Mouse (Mus musculus) lung, postnatal 25 days (tissue): ENCODE results near the gene Zfp341.

ENCODE experiments used
- DNase-seq: peaks from one replicate; pipeline ENCODE4 v3.0.0; 2022; ENCODE audit warnings: low spot score

Gene Zfp341

DNA sequence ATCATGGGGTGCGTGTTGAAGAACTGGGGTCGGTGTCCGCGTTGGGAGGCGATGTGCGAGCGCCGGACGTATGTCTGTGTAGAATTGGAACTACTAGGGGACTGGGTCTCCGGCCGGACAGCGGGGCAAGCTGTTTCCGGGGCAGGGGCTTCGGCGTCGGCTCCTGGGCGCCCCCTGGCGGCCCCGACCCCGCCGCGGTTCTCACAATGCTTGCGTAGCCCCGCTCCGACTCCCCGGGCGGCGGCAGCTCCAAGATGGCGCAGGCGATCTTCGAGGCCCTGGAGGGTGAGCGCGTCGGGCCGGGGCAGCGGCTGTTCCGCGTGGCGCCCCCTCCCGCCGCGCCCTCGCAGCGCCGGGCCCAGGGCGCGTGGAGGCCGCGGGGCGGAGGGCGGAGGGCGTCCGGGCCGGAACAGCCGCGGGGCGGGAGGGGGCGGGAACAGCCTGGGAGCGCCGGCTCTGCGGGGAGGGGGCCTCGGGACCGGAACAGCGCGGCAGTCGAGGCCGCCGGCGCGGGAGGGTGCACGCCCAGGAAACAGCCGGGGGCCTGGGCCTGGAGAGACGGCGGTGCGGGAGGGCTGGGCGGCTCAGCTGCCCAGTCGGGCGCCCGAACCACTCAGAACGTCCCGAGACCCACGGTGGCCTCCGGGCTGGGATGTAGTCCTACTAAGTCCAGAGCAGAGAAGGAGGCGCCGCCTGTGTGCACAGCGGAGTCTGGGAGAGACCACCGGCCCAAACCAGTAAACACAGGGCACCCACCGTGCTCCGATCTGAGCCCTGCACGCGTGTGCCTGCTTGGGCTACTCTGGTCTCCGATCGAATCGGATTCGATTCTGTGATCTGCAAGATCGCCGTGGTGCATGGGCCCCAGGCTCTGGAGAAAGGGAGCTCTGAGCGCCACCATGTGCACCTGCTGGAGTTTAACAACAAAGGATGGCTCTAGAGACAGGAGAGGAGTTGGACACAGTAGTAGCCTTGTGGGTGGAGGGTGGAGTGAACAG is at the start of gene Zfp341, which contains the start of gene 4930519P11Rik:
TSS of gene Zfp341 (plus strand) at position 180 of the 998 bp plus-strand sequence.
TSS of gene 4930519P11Rik (minus strand) at position 320 of the 998 bp plus-strand sequence.
- DNase-seq, result peak; percentile 91

DNA sequence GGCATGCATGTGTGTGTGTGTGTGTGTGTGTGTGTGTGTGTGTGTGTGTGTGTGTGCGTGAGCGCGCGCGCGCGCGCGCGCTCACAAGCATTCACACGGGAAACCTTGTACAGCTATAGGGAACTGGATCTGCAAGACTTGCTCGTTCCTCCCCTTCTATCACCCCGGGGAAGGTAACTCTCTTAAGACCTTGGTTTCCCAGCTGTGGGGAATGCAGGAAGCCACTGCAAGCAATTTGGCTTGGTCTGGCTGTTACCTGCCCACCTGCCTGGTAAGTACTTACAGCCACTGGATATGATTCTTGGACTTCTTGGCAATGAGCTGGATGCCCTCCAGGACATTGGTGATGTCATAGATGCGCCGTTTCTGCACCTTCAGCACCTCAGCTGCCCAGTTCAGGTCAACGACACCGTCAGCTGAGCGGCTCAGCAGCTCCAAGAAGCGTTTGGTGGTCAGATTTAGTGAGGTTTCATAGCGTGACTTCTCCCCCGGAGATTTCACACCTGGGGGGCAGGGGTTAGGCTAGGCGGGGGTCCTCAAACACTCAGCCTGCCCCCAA is 49.4 kb upstream of the Zfp341 start:
- DNase-seq, result no peak

GRCm38 (mm10) chr2:154565562-154565961 is 47.5 kb upstream of the Zfp341 start:
- DNase-seq, result no peak

DNA sequence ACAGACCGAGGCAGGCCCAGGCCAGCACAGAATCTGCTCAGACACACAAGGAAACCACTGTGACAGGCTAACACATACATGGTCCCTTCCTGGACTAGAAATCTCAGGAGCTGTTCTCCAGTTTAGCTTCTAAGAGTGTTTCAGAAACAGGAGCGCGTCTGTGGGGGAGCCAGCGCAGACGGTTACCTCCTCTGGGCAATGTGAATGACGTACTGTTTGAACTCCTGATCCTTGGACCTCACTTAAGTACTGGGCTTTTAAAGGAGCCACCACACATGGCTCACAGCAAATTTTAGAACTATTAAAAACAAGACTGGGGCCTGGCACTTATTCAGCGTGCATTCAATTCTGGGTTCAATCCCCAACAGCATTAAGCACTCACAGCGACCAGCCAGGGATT is 46.5 kb upstream of the Zfp341 start:
- no peak for DNase-seq

- peak; percentile 60 for DNase-seq
Observed at GRCm38 (mm10) chr2:154567766-154568165, 45.3 kb upstream of the Zfp341 start.

GRCm38 (mm10) chr2:154568329-154569070 is 44.6 kb upstream of the Zfp341 start:
- DNase-seq, result no peak

- no peak for DNase-seq
Observed at GRCm38 (mm10) chr2:154569071-154569748, 43.9 kb upstream of the Zfp341 start.

GRCm38 (mm10) chr2:154569836-154570286 is 43.2 kb upstream of the Zfp341 start, which contains the start of gene E2f1:
Gene E2f1 (minus strand): TSS chr2:154569892.
- peak; percentile 94 for DNase-seq

GRCm38 (mm10) chr2:154570666-154571065 is 42.4 kb upstream of the Zfp341 start:
- no peak for DNase-seq

DNA sequence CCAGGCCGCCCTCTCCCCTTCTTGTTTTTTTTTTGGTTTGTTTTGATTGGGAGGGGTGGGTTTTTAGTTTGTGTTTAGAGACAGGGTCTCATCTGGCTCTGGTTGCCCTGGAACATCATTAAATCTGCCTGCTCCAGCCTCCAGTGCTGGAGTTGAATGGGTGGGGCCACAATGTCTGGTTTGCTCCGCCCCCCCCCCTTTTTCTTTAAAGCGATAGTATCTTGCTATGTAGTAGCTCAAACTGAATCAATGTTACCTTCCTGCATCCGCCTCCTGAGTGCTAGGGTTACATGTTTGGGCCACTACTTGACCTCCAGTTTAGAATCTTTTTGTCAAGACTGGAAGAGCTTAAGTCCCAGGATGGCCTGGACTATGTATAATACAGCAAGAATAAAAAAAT is 41.8 kb upstream of the Zfp341 start:
- DNase-seq, result no peak

GRCm38 (mm10) chr2:154571976-154572375 is 41.1 kb upstream of the Zfp341 start:
- DNase-seq, result no peak

DNA sequence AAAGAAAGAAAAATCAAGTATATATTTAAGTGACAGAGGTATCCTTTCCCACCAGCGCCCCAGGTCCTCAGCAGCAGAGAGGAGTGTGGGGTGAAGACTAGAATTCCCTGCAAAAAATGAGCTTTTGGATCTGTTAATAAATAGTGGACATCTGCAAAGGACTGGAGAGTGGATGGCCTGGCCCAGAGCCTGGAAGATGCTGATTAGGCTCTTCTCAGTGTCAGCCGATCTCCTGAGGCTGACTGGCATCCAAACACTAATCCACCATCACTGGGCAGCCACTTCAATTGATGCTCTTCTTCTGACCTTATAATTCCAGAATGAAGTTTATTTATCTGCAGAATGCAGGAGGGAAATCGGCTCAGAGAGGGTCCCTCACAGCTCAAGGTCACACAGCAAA is 40.1 kb upstream of the Zfp341 start:
- DNase-seq, result no peak

DNA sequence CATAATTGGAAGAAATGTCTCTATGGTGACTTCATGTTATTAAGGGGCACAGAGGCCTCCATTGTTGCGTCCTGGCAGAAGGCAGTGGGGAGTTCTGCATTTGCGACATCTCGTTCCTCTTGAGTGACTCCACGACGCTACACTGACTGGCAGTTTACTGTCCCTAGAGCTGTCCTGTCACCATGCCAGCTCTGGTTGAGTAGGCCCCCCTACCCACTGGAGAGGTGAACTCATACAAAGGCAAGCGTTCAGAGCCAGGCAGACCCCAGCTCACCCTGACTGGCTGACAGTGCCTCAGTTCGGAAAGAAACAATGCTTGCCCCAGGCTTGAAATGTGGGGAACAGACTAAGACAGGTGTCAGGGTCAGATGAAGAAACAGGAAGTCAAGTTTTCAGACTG is 38.8 kb upstream of the Zfp341 start:
- no peak for DNase-seq

DNA sequence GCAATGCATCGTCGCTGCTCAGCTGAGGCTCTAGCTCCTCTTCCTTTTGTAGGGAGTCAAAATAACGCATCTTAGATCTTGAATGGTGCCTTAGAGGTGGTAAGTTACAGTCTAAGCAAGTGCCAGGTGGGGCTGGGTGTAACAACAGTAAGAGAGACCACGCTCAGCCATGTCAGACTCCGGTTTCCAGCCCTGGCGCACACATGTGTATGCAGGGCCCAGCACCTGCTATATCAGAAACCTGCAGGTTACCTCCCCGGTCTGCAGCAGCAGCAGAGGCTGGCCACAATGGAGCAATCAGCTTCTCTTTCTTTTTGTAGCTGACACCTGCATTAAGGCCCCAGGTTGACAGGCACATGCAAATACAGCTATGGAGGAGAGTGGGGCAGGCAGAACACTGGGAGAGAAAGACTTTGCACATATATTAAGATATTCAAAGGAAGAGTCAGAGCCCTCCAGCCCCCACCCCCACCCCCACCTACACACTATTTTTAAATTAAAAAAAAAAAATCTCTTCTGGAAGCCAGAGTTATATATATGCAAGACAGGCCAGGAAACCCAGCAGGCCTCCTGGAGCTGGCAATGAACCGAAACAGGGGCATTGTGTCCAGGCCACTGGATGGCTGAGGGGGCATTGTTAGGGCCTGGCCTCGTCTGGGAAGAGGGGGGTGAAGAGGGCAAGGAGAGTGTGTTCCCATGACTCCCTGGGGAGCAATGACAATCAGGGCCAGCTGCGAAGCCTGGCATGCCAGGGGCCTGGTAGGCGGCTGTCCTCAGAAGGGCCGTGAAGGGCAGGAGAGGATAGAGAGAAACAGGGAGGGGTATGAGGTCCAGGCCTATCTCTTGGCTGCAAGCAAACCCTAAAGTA is 36.0 kb upstream of the Zfp341 start:
- DNase-seq, result no peak

- no peak for DNase-seq
Observed at GRCm38 (mm10) chr2:154577744-154578067, 35.4 kb upstream of the Zfp341 start.

DNA sequence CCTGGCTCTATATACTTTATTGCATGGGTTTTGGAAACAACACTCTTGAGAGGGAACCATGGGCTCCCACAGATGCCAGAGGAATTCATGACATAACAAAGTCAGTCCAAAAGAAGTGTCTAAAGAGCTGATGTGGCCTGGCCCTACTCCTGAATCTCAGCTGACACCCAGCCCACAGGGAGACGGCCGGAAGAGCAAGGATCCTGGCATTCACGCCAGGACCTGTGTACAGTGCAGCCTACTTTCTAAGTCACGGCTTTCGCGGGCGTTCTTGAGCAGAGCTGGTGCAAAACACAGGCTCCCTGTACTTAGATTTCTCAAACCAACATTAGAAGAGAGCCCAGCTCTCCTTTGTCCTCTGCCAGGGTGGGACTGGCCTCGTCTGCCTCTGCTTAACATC is 32.5 kb upstream of the Zfp341 start:
- DNase-seq, result no peak

DNA sequence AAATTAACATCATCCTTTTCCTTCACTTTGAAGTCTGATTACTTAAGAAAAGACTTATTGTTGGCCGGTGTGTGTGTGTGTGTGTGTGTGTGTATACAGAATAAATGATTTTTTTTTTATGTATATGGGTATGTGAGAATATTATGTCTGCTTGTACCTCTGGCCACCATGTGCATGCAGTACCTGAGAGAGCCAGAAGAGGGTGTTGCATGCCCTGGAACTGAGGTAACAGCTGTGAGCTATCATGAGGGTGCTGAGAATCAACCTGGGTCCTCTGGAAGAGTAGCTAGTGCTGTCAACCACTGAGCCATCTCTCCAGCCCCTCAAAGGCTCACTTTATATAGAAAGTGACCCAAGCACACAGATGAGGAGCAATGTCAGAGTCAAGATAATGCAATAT is 31.7 kb upstream of the Zfp341 start:
- no peak for DNase-seq

DNA sequence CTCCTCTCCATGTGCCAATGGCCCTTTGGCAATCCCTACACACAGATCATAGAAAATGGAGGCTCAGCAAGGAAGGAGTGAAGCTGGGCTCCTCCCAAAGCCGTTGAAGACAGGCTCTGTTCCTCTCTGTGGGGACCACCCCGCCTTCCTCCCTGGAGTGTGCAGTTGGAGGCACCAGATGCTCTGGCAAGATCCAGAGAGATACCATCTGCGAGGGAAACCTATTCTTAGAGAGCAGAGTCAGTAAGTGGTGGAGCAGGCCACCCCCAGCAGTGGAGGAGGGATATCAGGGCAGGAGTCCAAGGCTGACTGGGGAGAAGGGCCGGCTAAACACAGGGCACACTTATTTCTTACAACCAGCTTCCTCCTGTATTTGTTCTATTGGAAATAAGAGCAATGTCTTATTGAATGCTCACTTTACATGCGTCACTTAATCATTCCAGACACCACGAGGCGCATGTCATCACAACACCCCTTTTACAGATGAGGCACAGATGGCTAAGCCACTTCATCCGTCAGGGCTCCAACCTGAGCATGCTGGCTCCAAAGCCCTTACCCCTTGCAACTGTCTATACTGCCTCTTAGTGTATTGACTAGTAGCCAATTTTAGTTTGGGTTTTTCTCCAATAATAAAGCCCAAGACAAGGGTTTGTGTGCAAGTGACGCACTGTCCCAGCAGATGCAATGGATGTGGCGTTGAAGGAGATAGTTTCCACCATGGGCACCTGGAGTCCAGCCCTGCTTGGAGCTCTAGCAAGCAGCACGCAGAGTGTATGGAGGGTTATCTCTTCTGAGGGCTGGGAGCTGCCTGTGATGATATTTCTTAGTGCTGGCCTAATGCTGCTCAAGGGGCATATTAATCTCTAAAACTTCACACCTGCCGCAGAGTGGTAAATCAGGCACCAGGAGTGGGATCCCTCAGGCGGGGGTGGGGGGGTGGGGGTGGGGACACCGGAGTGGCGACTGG is 28.9 kb upstream of the Zfp341 start:
- no peak for DNase-seq

GRCm38 (mm10) chr2:154584931-154585601 is 28.0 kb upstream of the Zfp341 start:
- no peak for DNase-seq
